Mouse (Mus musculus) intestine, postnatal 0 days (tissue): ENCODE results near the gene Dclk1. TPM values are rescaled to one million over a fixed set of nuclear protein-coding genes. Genes with fewer than 3 reads are reported as not detected.
A peak's percentile ranks its signal among the peaks of the same experiment; 100 is the strongest.

ENCODE experiments used
- ATAC-seq: fragments of 200-750 bp; cut with Nextera tagmentation; 2 replicates; pipeline ENCODE4 v1.8.0; 2017; ENCODE audit warnings: mild to moderate bottlenecking, moderate TSS enrichment, moderate library complexity
- H3K27ac ChIP-seq: fragments of 300-500 bp; sonication (generic); 2 replicates; pipeline ENCODE4 v1.5.1; 2014; ENCODE audit warnings: mild to moderate bottlenecking, low read depth, low read length, moderate library complexity
- H3K27me3 ChIP-seq: fragments of 300-500 bp; sonication (generic); replicated peaks from 2 replicates; pipeline ENCODE4 v1.6.1; 2014; ENCODE audit warnings: low read length, mixed read lengths; ENCODE audit not compliant: control insufficient read depth, insufficient read depth
- H3K36me3 ChIP-seq: fragments of 300-500 bp; sonication (generic); 2 replicates; pipeline ENCODE4 v1.6.1; 2014; ENCODE audit warnings: mild to moderate bottlenecking, moderate library complexity; ENCODE audit not compliant: control insufficient read depth, insufficient read depth
- H3K4me1 ChIP-seq: fragments of 300-500 bp; sonication (generic); replicated peaks from 2 replicates; pipeline ENCODE4 v1.6.1; 2014; ENCODE audit warnings: antibody characterized with exemption, low read length, mixed read lengths; ENCODE audit not compliant: control insufficient read depth, insufficient read depth
- H3K4me2 ChIP-seq: fragments of 300-500 bp; sonication (generic); replicated peaks from 2 replicates; pipeline ENCODE4 v1.6.1; 2014; ENCODE audit warnings: low read depth, mild to moderate bottlenecking, moderate library complexity
- H3K4me3 ChIP-seq: fragments of 300-500 bp; sonication (generic); 2 replicates; pipeline ENCODE4 v1.5.1; 2014; ENCODE audit warnings: low read depth, low read length
- H3K9ac ChIP-seq: fragments of 300-500 bp; sonication (generic); 2 replicates; pipeline ENCODE4 v1.6.1; 2014; ENCODE audit warnings: mild to moderate bottlenecking, low read depth, low read length
- H3K9me3 ChIP-seq: fragments of 300-500 bp; sonication (generic); 2 replicates; pipeline ENCODE4 v1.6.1; 2016; ENCODE audit warnings: mixed run types; ENCODE audit not compliant: control insufficient read depth
- CTCF ChIP-seq: sonication (generic); IDR thresholded peaks from 2 replicates; pipeline ENCODE4 v1.5.1; 2016; ENCODE audit warnings: low read depth, mild to moderate bottlenecking, control low read depth, antibody characterized with exemption, moderate library complexity
- WGBS: fragments of 180-500 bp; shearing (Covaris S2); extraction: QIAGEN DNeasy Blood & Tissue Kit; methylation state at CpG from one replicate; pipeline ENCODE4 v1.1.7; 2014; 5-methylcytosine and 5-hydroxymethylcytosine counted together
- polyA plus RNA-seq: library from polyadenylated mRNA; unstranded; fragments of >200 nt; fragmentation: Nextera tagmentation; extraction: Ambion mirVana; gene quantifications from 2 replicates; pipeline ENCODE4 v1.2.1, GENCODE M21; 2015

Gene Dclk1
- polyA plus RNA-seq, 1 experiment from 2014 or later: 5.0 TPM

GRCm38 (mm10) chr3:55527566-55527965 is 285.4 kb downstream of the Dclk1 start:
- Histone ChIP-seq H3K27me3 (no peaks in the 10 kb centered on the region), H3K27ac (no peak overlapping the region), H3K9me3 (no peaks in the 10 kb centered on the region), H3K4me1 (no peaks in the 10 kb centered on the region), H3K4me2 (no peak overlapping the region), H3K36me3 (no peaks in the 10 kb centered on the region), H3K4me3 (no peak overlapping the region), H3K9ac (no peak overlapping the region)
- 71% methylated on average over 1 of the region's 1 CpGs for WGBS
- no peak for TF ChIP-seq CTCF
- ATAC-seq: no peak

GRCm38 (mm10) chr3:55528012-55528411 is 285.8 kb downstream of the Dclk1 start:
- Histone ChIP-seq H3K27ac (no peak overlapping the region), H3K9ac (no peak overlapping the region), H3K4me1 (no peaks in the 10 kb centered on the region), H3K4me2 (no peak overlapping the region), H3K36me3 (no peaks in the 10 kb centered on the region), H3K27me3 (no peaks in the 10 kb centered on the region), H3K9me3 (no peaks in the 10 kb centered on the region), H3K4me3 (no peak overlapping the region)
- no peak for TF ChIP-seq CTCF
- no peak for ATAC-seq
- 93% methylated on average over 5 of the region's 5 CpGs for WGBS

- Histone ChIP-seq H3K4me1 (no peaks in the 10 kb centered on the region), H3K36me3 (no peaks in the 10 kb centered on the region), H3K27ac (no peak overlapping the region), H3K9ac (no peak overlapping the region), H3K27me3 (no peaks in the 10 kb centered on the region), H3K4me3 (no peak overlapping the region), H3K9me3 (no peaks in the 10 kb centered on the region), H3K4me2 (no peak overlapping the region)
- WGBS: 86% methylated on average over 2 of the region's 2 CpGs
- no peak for TF ChIP-seq CTCF
- ATAC-seq: no peak
These were observed 287.2 kb downstream of the Dclk1 start for GRCm38 (mm10) chr3:55529414-55529813.

- Histone ChIP-seq H3K9me3 (no peaks in the 10 kb centered on the region), H3K36me3 (no peaks in the 10 kb centered on the region), H3K9ac (no peak overlapping the region), H3K27me3 (no peaks in the 10 kb centered on the region), H3K4me1 (no peaks in the 10 kb centered on the region), H3K4me3 (no peak overlapping the region), H3K4me2 (no peak overlapping the region), H3K27ac (no peak overlapping the region)
- WGBS: 68% methylated on average over 14 of the region's 14 CpGs
- no peak for ATAC-seq
- no peak for TF ChIP-seq CTCF
These were observed 289.3 kb downstream of the Dclk1 start for GRCm38 (mm10) chr3:55531204-55532044.

- Histone ChIP-seq H3K27me3 (no peaks in the 10 kb centered on the region), H3K36me3 (no peaks in the 10 kb centered on the region), H3K4me2 (peak overlapping the region; percentile 49; the same call in 1 of the 2 replicates), H3K27ac (no peak overlapping the region), H3K4me3 (peak overlapping the region; percentile 7; the same call in 1 of the 2 replicates), H3K9me3 (no peaks in the 10 kb centered on the region), H3K9ac (no peak overlapping the region), H3K4me1 (no peaks in the 10 kb centered on the region)
- 44% methylated on average over 17 of the region's 17 CpGs for WGBS
- TF ChIP-seq CTCF: no peak
- ATAC-seq: peak; percentile 53
These were observed 290.2 kb downstream of the Dclk1 start for GRCm38 (mm10) chr3:55532175-55532973.

GRCm38 (mm10) chr3:55535591-55536200 is 293.5 kb downstream of the Dclk1 start:
- Histone ChIP-seq H3K27me3 (no peaks in the 10 kb centered on the region), H3K36me3 (no peaks in the 10 kb centered on the region), H3K4me1 (no peaks in the 10 kb centered on the region), H3K4me3 (no peak overlapping the region), H3K9ac (no peak overlapping the region), H3K9me3 (no peaks in the 10 kb centered on the region), H3K4me2 (no peak overlapping the region), H3K27ac (no peak overlapping the region)
- 75% methylated on average over 9 of the region's 9 CpGs for WGBS
- ATAC-seq: no peak
- no peak for TF ChIP-seq CTCF
